Mouse (Mus musculus): ENCODE data around the gene Kcnmb1.
A peak's percentile ranks its signal among the peaks of the same experiment; 100 is the strongest.

DNA sequence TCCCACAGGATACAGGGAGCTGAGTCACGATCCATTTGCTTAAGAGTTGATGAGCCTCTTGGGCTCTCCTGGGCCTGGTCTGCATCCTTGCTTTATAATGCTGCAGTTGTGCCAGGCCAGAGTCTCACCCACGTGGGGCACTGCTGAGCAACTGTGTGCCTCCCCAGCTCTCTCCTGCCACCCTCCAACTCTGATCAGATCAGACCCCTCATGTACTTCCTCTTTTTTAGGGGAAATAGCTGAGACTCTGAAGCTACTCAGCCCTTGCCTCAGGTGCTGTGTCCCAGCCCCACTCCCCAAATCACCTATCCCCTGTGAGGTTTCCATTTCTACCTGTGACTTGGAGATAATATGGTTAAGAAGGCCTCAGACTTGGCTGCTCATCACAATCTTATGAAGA is 2.6 kb downstream of the Kcnmb1 start:
- TF ChIP-seq POLR2A (IDR thresholded peaks at IDR 0.05; ENCODE audit: low read depth, low read length) (no peak), TCF12 (IDR thresholded peaks at IDR 0.05; ENCODE audit: low read depth, low read length) (no peak), EP300 (IDR thresholded peaks at IDR 0.05; ENCODE audit: low read length) (no peak), NELFE (IDR thresholded peaks at IDR 0.05; ENCODE audit: low read depth, low read length) (no peak), CTCF (conservative IDR thresholded peaks at IDR 0.05 in 1 of 2, IDR thresholded peaks at IDR 0.05 in 1 of 2; ENCODE audit: low read depth in 2 of 2, low read length in 2 of 2) (peak in 1 of 2 experiments; percentile 59; a peak in 2 of 4 replicates), BHLHE40 (IDR thresholded peaks at IDR 0.05; ENCODE audit: low read depth, low read length) (no peak), CHD1 (IDR thresholded peaks at IDR 0.05; ENCODE audit: low read depth, low read length) (no peak), ZMIZ1 (IDR thresholded peaks at IDR 0.05; ENCODE audit: low read depth, low read length) (no peak), MAX (IDR thresholded peaks at IDR 0.05; ENCODE audit: low read length) (no peak), RCOR1 (conservative IDR thresholded peaks at IDR 0.05; ENCODE audit: low read depth, low read length) (no peak)

Data from CH12.LX (cell line).